Mouse (Mus musculus) embryonic facial prominence, embryonic 11.5 days (tissue): ENCODE measurements around the gene En1. TPM values are rescaled to one million over a fixed set of nuclear protein-coding genes. Genes with fewer than 3 reads are reported as not detected.

ENCODE experiments used
- ATAC-seq: fragments of 200-750 bp; cut with Nextera tagmentation; replicated peaks from 2 replicates; pipeline ENCODE4 v1.8.0; 2017; ENCODE audit warnings: low read depth; ENCODE audit not compliant: insufficient number of reproducible peaks, low FRiP score, low TSS enrichment
- DNase-seq: peaks from one replicate; pipeline ENCODE4 v3.0.0-alpha.2; 2015; ENCODE audit warnings: low spot score
- H3K27ac ChIP-seq: fragments of 300-500 bp; sonication (generic); replicated peaks from 2 replicates; pipeline ENCODE4 v1.5.1; 2014; ENCODE audit warnings: mild to moderate bottlenecking, low read depth, low read length, control low read depth
- H3K27me3 ChIP-seq: fragments of 300-500 bp; sonication (generic); 2 replicates; pipeline ENCODE4 v1.6.1; 2014; ENCODE audit warnings: mild to moderate bottlenecking, low read length, moderate library complexity, mixed read lengths; ENCODE audit not compliant: control insufficient read depth, insufficient read depth
- H3K36me3 ChIP-seq: fragments of 300-500 bp; sonication (generic); replicated peaks from 2 replicates; pipeline ENCODE4 v1.6.1; 2014; ENCODE audit warnings: low read depth, mild to moderate bottlenecking, low read length, moderate library complexity, mixed read lengths; ENCODE audit not compliant: control insufficient read depth, insufficient read depth
- H3K4me1 ChIP-seq: fragments of 300-500 bp; sonication (generic); 2 replicates; pipeline ENCODE4 v1.6.1; 2014; ENCODE audit warnings: low read length, mixed read lengths; ENCODE audit not compliant: control insufficient read depth, insufficient read depth
- H3K4me2 ChIP-seq: fragments of 300-500 bp; sonication (generic); 2 replicates; pipeline ENCODE4 v1.6.1; 2014; ENCODE audit warnings: low read depth, mild to moderate bottlenecking, control low read depth, low read length, moderate library complexity
- H3K4me3 ChIP-seq: fragments of 300-500 bp; sonication (generic); 2 replicates; pipeline ENCODE4 v1.5.1; 2014; ENCODE audit warnings: low read depth, low read length, control low read depth
- H3K9ac ChIP-seq: fragments of 300-500 bp; sonication (generic); replicated peaks from 2 replicates; pipeline ENCODE4 v1.6.1; 2014; ENCODE audit warnings: mild to moderate bottlenecking, control low read depth, low read length
- H3K9me3 ChIP-seq: fragments of 300-500 bp; sonication (generic); replicated peaks from 2 replicates; pipeline ENCODE4 v1.6.1; 2016; ENCODE audit warnings: mild to moderate bottlenecking, low read length, inconsistent platforms, mixed read lengths; ENCODE audit not compliant: control insufficient read depth
- WGBS: fragments of 180-500 bp; shearing (Covaris S2); extraction: QIAGEN DNeasy Blood & Tissue Kit; methylation state at CpG from one replicate; pipeline ENCODE4 v1.1.7; 2014; 5-methylcytosine and 5-hydroxymethylcytosine counted together
- polyA plus RNA-seq: library from polyadenylated mRNA; unstranded; fragments of >200 nt; fragmentation: Nextera tagmentation; extraction: Ambion mirVana; gene quantifications from 2 replicates; pipeline ENCODE4 v1.2.1, GENCODE M21; 2014

The En1 gene
- polyA plus RNA-seq, 1 experiment from 2014 or later: 1.4 TPM

DNA sequence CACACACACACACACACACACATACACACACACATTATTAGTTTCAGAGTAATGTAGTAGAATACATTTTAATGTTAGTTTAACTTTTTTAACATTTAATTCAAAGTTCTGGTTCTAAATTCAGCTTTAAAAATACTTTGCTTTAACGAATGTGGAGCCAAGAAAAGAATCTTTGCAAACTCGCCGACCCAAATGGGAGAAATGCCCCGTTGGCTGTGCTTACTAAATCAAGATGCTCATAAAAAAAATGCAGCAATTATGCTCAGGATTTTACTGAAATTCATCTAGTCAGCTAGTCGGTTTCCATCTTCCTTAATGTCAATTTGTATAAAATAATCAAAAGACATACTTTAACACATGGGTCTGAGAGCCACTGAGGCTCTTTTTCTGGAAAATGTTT lies 49.8 kb downstream of the En1 start:
- WGBS: 86% methylated on average over 5 of the region's 5 CpGs
- Histone ChIP-seq H3K36me3 (no peaks in the 10 kb centered on the region), H3K4me3 (no peak overlapping the region), H3K4me2 (no peak overlapping the region), H3K9ac (no peak overlapping the region), H3K27ac (no peak overlapping the region), H3K4me1 (no peaks in the 10 kb centered on the region), H3K27me3 (no peaks in the 10 kb centered on the region), H3K9me3 (no peaks in the 10 kb centered on the region)
- no peak for DNase-seq
- no peak for ATAC-seq

DNA sequence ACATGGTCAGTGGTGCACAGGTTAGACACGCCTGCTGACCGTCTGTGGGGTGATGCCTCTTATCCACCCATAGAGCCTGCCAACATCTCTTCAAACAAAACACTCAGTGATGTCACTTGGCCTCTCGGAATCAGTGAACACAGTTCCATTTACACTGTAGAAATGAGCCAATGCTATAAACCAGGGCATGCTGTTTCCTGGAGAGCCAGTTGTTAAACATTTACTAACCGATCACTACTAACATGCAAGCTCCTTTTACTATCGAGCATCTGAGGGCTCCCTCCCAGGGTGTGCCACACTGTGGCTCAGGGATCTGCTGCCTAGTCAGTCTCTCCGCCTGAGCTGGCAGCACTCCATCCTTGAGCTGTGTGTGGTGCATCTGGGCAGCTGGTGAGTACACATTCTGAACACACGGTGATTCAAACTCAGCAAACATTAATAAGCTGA lies 52.8 kb downstream of the En1 start:
- Histone ChIP-seq H3K4me3 (no peak overlapping the region), H3K27me3 (no peaks in the 10 kb centered on the region), H3K27ac (no peak overlapping the region), H3K4me1 (no peaks in the 10 kb centered on the region), H3K9me3 (no peaks in the 10 kb centered on the region), H3K36me3 (no peaks in the 10 kb centered on the region), H3K9ac (no peak overlapping the region), H3K4me2 (no peak overlapping the region)
- DNase-seq (no peak), ATAC-seq (no peak)
- WGBS: 81% methylated on average over 7 of the region's 7 CpGs

Other genes with a start within 250 kb of the En1 start
- 0.10 TPM in 1 of 2 replicates, not detected in the other for gene Marco, start 97.4 kb upstream of the En1 start, polyA plus RNA-seq